Mouse (Mus musculus): ENCODE measurements around the gene Helz2.

The Helz2 gene

GRCm38 (mm10) chr2:181238091-181238610 is 3.7 kb downstream of the Helz2 start:
- no peak for DNase-seq

- DNase-seq, result no peak
Observed at GRCm38 (mm10) chr2:181237251-181238014, 4.4 kb downstream of the Helz2 start.

- DNase-seq, result no peak
Observed at GRCm38 (mm10) chr2:181235681-181236566, 5.9 kb downstream of the Helz2 start.

DNA sequence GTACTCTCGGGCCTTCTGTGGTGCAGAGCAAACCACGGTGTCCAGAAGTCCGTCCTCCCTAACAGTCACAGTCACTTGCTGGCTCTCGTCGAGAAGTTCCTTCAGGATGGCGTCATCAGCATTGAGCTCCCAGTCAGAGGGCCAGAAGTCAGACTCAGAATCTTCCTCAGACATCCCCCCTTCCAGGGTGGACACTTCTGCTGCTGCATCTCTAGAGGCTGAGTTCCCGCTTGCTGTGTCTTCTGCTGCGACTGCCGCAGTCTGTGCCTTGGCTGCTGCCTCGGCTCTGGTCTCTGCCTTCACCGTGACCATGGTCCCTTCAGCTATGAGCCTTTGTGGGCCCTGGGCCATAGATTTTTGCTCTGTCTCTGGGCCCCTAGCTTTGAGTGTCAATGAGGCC is 7.1 kb downstream of the Helz2 start:
- DNase-seq, result no peak

- no peak for DNase-seq
Observed at GRCm38 (mm10) chr2:181233443-181233842, 8.4 kb downstream of the Helz2 start.

- DNase-seq, result no peak
Observed at GRCm38 (mm10) chr2:181231171-181231570, 10.7 kb downstream of the Helz2 start.

GRCm38 (mm10) chr2:181228335-181228734 is 13.5 kb downstream of the Helz2 start:
- DNase-seq, result no peak

DNA sequence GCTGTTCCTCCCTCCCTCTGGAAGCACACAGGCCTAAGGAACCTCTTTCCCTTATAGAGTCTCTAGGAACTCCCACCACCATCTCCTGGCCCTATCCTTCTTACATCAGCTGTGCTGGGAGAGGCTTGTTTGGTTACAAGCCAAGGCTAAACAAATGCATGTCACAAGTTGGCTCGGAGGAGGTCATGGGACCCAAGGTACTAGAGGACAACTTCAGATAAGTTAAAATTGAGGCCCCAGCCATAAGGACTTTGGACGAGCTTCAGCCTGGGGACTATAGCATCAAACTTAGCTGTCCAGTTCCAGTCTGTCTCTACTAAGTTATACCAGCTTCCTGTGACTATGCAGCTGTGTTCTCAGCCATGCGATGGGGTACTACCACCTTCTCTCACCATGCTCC is 14.7 kb downstream of the Helz2 start:
- DNase-seq, result no peak

DNA sequence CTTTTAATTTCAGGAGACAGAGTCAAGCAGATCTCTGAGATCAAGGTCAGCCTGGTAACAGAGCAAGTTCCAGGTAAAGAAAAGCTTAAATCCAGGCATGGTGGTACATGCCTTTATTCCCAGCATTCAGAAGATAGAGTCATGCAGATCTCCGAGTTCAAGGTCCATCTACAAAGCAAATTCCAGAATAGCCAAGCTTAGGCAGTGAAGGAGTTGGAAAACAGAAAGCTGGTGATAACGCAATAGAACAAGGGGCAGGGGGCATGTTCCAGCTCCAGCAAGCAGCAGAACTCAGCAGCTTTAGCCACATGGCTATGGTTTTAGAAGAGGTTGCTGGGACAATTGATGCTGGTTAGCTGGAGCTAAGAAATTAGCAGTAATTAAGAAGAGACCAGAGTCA is 16.8 kb downstream of the Helz2 start:
- no peak for DNase-seq

GRCm38 (mm10) chr2:181220361-181220760 is 21.5 kb downstream of the Helz2 start:
- no peak for DNase-seq

DNA sequence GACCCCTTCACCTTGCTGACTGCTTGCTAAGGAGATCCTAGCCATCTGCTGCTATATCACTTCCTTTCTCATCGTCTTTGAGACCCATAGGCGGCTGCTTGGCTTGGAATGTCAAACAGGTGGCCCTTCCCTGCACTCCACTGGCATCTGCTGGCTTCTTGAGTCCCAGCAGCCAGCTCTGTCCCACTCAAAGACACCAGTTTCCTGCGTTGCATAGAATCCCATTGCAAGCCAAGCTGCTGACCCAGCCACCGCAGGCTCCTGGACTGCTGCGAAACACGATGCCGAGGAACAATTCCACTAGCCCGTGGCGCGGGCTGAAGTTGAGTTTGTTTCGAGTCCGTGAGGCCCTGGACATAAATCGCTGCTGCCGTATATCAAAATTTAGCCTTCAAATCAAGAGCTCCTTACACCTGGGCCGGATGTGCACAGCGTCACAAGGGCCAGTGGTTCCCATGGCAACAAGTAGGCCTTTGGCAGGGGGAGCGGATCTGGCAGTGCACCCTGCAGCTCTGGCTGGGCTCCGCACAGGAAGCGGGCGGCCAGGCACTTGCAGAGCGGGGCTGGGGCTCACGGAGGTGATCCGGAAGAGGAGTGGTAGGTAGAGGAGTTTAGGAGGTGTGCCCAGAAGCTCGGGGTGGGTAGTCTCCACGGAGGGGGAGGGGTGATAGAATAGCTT is 22.1 kb downstream of the Helz2 start, which contains the start of gene Fndc11:
Fndc11 (plus strand) TSS at position 476 of the 679 bp plus-strand sequence.
- DNase-seq, result peak; percentile 88 to 91

DNA sequence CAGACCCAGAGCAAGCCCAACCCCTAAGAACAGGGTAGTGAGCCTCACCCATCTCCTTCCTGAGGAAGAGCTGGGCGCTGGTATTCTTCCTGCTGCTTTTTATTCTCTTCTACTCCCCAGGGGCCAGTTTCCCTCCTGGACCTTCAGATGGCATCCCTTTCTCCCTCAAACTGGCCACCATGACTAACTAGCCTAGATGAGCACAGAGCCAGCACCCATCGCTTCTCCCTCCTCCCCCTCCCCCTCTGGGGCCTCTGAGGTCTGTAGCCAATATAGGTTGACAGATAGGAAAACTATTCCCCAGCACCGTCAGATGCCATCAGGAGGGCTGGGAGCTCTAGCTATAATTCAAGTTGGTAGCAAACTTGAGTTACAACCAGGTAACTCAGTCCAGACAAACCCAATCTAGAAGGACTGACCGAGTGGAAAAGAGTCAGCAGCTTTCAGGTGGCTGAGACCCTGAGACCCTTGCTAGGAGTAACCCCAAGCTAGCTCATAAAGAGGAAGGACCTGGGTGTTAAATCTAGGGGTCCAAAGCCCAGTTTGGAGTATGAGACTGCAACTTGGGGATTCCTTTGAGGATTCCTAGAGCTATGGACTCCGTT is 22.8 kb downstream of the Helz2 start:
- peak; percentile 25 to 36 for DNase-seq

DNA sequence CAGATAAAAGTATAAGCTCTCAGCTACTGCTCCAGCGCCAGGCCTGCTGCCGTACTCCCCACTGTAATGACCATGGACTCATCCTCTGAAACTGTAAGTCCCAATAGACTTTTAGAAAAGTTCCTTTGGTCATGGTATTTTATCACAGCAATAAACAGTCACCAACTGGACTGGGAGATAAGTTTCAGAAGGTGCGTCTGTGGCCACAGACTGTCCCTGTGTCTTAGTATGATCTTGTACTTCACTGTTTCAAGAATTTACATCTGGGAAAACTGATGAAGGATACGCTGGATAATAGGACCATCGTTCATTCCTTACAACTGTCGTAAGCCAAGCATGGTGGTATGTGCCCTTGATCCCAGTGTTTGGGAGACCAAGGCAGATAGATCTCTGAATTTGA is 25.8 kb downstream of the Helz2 start:
- no peak for DNase-seq

GRCm38 (mm10) chr2:181213021-181213445 is 28.8 kb downstream of the Helz2 start, which contains the start of gene Srms:
Srms (minus strand) TSS chr2:181213185.
- peak; percentile 47 to 53 for DNase-seq

GRCm38 (mm10) chr2:181212389-181213020 is 29.3 kb downstream of the Helz2 start:
- DNase-seq, result peak; percentile 38 to 44

GRCm38 (mm10) chr2:181206118-181206517 is 35.7 kb downstream of the Helz2 start:
- no peak for DNase-seq

DNA sequence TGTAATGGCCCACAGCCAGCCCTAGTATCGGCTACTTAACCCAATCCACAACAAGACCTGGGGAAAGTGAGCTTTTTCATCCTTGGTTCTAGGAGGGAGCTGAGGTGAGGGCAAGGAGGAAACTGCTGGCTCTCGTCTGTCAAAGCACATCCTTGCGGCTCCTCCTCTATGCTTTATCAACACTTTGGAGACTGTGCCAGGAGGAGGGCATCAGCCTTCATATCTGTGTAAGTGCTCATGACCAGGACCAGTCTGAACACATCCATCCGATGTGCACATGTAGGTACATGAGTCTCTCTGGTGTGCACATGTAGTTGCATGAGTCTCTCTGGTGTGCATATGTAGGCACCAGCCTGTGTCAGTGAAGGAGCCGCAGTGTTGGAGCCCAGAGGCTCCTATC is 36.1 kb downstream of the Helz2 start:
- DNase-seq, result no peak

DNA sequence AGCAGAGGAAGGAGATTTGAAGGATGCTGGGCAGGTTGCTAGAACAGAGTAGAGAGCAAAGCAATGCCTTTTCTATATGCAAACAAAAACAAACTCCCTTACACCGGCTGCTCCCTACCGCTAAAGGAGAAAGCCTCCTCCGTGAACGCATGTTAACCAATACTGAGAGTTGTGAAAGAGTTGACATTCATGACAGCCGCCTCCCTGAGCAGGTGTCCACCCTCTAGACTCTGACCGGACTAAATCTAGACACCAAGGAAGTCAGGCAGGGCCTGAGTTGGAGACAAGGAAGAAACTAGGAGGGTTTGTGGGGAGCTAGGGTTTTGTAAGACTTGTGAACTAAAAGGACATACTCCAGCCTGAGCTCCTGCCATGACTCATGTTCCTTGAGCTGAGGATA is 38.9 kb downstream of the Helz2 start:
- no peak for DNase-seq

DNA sequence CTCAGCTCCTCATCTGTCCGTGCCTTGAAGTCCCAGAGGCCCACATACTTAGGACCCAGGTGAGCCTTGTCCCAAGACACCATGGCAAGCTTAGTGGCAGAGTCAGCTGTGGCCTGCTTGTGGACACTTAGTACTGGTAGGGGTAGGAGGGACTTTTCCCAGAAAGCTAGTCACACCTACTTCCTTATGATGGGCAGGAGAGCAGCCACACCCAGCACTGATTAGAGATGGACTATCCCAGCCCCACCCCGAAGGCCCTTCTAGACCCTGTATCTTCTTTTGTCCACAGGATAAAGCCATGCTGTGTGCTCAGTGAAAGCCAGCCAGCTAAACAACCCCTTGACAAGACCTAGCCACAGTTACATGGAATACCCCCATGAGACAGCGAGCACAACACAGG is 39.4 kb downstream of the Helz2 start, which contains the start of gene Ptk6:
Ptk6 (minus strand) TSS at position 368 of the 400 bp plus-strand sequence.
- no peak for DNase-seq

GRCm38 (mm10) chr2:181201606-181202005 is 40.2 kb downstream of the Helz2 start:
- no peak for DNase-seq

DNA sequence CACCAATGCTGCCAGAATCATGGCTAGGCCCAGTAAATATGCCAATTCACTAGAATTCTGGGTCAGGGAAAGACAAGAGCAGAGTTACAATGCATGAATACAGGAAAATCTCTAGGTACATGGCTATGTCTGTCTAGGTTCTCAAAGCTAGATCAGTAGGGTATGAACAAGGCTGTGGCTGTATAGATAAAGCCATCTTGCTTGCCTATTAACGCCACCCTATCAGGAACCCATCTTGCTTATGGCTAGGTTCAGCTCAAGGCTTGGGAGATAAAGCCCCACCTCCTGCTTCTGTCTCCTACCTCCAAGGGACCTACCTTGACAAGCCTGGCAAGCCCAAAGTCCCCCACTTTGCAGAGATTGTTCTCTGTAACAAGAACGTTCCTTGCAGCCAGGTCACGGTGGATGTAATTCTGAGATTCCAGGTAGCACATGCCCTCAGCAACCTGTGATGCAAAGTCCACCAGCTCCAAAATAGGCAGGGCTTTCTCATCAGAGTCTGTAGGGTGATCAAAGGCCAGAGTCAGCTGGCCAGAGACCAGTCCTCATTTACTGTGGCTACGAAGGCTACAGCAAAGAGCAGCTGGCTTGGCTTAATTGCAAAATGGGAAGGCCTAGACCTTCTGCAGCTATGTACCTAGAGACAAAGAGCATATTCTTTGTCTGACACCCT is 45.1 kb downstream of the Helz2 start:
- DNase-seq, result no peak
